Mouse (Mus musculus) heart, adult 2 months (tissue): ENCODE measurements at regions not wholly inside any gene's neighbourhood (a gene's known extent, or its start where the extent isn't known, plus 50 kb on each side); places are given as distances from the start of the nearest gene placed in this dataset.

Experiments used
- CTCF ChIP-seq: fragments of 200-600 bp; IDR thresholded peaks from 2 replicates; pipeline ENCODE4 v1.8.1; 2022; ENCODE audit warnings: antibody characterized with exemption, mild to moderate bottlenecking, moderate library complexity
- EP300 ChIP-seq: fragments of 200-500 bp; IDR thresholded peaks from 2 replicates; pipeline ENCODE4 v1.6.1; 2011; ENCODE audit warnings: low read depth, low read length, control low read depth; ENCODE audit not compliant: insufficient read depth
- POLR2A ChIP-seq: fragments of 200-500 bp; IDR thresholded peaks from 2 replicates; pipeline ENCODE4 v1.6.1; 2011; ENCODE audit warnings: mild to moderate bottlenecking, low read depth, low read length, control low read depth; ENCODE audit not compliant: insufficient read depth

- TF ChIP-seq CTCF (no peak), EP300 (no peak), POLR2A (no peak)
These were observed 935.0 kb downstream of the Adam6a start for GRCm38 (mm10) chr12:114478741-114479140.
